Mouse (Mus musculus): ENCODE results near the gene Zfp697.
"Not testable (repeated sequence)": the region's sequence is repeated elsewhere in the genome, so short reads cannot be mapped to it uniquely, and the experiment has no call there.

The Zfp697 gene

GRCm38 (mm10) chr3:98524978-98525377 is 142.7 kb downstream of the Zfp697 start:
- DNase-seq: not testable (repeated sequence)

GRCm38 (mm10) chr3:98547641-98548040 is 165.4 kb downstream of the Zfp697 start:
- not testable (repeated sequence) for DNase-seq

DNA sequence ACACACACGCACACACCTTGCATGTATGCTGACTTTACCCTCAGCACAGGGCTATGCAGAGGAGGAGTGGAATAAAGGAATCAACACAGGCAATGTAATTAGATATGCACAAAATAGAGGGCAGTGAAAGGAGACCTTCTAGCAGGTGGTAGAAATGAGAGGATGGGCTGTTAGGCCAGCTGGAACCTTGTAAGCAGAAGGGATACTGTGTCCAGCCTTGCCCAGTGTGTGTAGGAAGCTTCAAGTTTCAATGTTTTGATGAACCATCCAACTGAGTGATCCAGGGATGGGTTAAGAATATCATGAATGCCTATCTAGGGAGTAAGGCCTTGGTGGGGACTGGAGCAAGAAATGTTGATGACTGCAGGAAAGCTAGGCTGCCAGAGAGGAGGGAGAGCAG is 166.2 kb downstream of the Zfp697 start:
- not testable (repeated sequence) for DNase-seq

DNA sequence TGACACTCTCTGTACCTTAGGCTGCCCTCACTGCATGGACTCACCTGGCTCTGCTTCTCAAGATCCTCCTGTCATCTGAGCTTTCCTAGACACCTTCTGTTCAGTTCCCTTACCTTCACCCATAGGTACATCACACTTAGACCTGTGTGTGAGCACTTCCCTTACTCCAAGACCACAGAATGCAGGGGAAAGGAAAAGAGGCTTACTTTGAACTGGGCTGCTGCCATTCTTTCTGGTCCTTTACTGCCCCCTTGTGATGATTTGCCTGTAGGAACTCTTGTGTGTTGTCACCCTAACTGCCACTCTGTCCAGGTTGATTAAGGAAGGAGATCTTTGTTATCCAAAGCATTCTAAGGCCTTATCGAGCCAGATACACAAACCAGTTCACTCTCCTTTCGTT is 168.0 kb downstream of the Zfp697 start:
- DNase-seq: not testable (repeated sequence)

DNA sequence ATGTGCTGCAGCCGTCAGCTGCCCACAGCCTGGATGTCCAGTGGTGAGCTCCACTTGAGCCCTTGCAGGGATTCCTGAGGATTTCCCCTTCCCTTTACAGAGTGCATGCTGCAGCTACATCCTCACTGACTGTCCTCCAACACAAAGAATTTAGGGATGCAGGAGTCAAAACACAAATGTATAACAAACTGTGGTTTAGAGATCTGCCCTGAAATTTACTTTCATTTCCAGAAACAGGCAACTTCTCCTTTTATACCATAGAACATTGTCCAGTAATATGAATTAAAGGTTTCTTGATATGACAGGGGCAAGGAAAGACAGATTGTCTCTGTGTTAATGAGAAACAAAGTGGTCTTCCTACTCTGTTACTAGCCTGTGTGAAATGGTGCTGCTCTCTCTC is 168.6 kb downstream of the Zfp697 start:
- not testable (repeated sequence) for DNase-seq

- not testable (repeated sequence) for DNase-seq
These were observed 178.4 kb downstream of the Zfp697 start for GRCm38 (mm10) chr3:98560711-98561110.

DNA sequence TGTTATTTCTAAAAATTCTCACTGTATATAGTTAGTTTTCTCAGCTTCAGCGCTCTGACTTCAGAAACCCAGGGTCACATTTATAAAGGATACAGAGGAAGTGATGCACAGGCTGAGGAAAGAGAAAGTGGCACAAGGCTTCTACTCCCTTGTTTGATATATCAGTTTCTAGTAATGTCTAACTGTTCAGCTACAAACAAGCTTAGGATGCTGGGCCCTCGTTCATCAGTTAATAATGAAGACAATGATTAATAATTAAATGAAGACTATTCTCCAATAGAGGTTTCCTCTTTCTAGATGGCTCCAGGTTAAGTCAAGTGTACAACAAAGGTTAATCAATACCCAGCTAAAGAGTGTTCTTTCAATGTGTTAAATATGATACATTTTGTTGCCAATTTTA is 181.6 kb downstream of the Zfp697 start:
- not testable (repeated sequence) for DNase-seq

DNA sequence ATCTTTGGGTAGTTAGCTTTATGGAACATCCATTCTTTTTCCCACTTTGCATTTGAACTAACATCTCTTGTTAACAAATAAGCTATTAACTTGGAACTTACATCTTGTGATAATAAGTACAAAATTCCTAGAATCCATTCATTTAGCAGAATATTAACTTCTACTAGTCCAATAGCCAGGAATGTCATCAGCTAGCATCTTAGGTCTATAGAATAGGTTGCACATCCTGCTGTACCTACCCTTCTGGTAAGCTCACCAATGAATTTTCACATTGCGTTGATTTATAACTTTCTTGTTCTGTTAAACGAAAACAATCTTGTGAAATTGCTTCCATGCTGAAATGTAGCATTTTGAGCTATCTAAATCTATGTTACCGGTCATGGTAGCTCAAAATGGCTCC is 182.6 kb downstream of the Zfp697 start:
- DNase-seq: not testable (repeated sequence)

- not testable (repeated sequence) for DNase-seq
These were observed 185.5 kb downstream of the Zfp697 start for GRCm38 (mm10) chr3:98567717-98568116.

GRCm38 (mm10) chr3:98581024-98581423 is 198.8 kb downstream of the Zfp697 start:
- DNase-seq: peak; percentile 3

GRCm38 (mm10) chr3:98582202-98582601 is 199.9 kb downstream of the Zfp697 start:
- DNase-seq: not testable (repeated sequence)

GRCm38 (mm10) chr3:98582622-98583021 is 200.4 kb downstream of the Zfp697 start:
- not testable (repeated sequence) for DNase-seq

DNA sequence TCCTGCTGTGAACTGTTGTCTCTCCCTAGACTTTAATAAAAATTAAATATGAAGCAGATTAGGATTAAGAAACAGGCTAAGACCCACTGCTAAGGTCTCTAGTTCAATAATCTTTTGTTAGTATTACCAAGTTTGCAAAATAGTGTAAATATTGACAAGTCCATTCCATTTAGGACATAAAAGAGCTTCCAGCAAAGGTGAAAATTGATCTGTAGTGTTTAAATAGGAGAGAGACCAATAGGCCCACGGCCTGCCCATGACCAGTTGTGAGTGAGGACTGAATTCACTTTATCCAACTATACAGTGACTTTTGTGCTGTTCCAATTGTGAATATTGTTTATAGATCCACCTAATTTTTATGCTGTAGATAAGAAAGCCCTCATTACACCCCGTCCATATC is 205.5 kb downstream of the Zfp697 start:
- no peak for DNase-seq

- no peak for DNase-seq
These were observed 206.4 kb downstream of the Zfp697 start, which contains the start of gene Gm10681 for GRCm38 (mm10) chr3:98588707-98589106. TSS of gene Gm10681 (minus strand) at chr3:98588807.

- not testable (repeated sequence) for DNase-seq
These were observed 231.3 kb downstream of the Zfp697 start for GRCm38 (mm10) chr3:98613540-98613939.

- no peak for DNase-seq
These were observed 231.7 kb downstream of the Zfp697 start for GRCm38 (mm10) chr3:98613963-98614362.

- DNase-seq: not testable (repeated sequence)
These were observed 232.2 kb downstream of the Zfp697 start for GRCm38 (mm10) chr3:98614406-98614927.

DNA sequence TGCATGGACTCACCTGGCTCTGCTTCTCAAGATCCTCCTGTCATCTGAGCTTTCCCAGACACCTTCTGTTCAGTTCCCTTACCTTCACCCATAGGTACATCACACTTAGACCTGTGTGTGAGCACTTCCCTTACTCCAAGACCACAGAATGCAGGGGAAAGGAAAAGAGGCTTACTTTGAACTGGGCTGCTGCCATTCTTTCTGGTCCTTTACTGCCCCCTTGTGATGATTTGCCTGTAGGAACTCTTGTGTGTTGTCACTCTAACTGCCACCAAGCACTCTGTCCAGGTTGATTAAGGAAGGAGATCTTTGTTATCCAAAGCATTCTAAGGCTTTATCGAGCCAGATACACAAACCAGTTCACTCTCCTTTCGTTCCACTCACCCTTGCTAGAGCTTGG is 234.0 kb downstream of the Zfp697 start:
- not testable (repeated sequence) for DNase-seq

GRCm38 (mm10) chr3:98616786-98617185 is 234.5 kb downstream of the Zfp697 start:
- DNase-seq: not testable (repeated sequence)

GRCm38 (mm10) chr3:98629633-98630032 is 247.4 kb downstream of the Zfp697 start:
- DNase-seq: no peak

DNA sequence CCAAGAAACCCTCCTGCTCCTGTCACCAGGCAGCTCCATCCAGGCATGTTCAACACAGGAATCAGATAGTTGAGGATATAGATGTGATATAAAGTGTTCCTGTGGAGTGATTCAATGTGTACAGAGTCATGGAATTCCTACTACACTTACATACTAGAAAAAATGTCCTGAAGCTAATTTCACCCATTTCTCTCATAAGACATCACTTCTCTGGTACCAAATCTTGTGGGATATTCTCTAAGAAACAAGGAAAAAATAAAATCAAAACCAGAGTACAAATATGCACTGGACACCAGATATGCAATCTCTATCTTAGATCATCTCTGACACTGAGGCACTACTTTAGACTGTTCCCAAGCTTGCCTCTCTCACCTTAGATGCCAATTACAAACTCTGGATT is 247.9 kb downstream of the Zfp697 start, which contains the start of gene Hsd3b5:
Gene Hsd3b5 (minus strand): TSS at position 101 of the 400 bp plus-strand sequence.
- no peak for DNase-seq

DNA sequence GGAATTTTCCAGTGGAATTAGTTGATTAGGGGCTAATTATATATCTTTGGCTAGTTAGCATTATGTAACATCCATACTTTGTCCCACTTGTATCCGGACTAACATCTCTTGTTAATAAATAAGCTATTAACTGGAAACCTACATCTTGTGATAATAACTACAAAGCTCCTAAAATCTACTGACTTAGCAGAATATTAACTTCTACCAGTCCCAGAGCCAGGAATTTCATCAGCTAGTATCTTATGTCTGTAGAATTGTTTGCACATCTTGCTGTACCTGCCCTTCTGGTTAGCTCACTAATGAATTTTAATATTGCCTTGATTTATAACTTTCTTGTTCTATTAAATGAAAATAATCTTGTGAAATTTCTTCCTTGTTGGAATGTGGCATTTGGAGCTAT is 252.9 kb downstream of the Zfp697 start:
- DNase-seq: no peak

GRCm38 (mm10) chr3:98680786-98681185 is 298.5 kb downstream of the Zfp697 start:
- DNase-seq: no peak

DNA sequence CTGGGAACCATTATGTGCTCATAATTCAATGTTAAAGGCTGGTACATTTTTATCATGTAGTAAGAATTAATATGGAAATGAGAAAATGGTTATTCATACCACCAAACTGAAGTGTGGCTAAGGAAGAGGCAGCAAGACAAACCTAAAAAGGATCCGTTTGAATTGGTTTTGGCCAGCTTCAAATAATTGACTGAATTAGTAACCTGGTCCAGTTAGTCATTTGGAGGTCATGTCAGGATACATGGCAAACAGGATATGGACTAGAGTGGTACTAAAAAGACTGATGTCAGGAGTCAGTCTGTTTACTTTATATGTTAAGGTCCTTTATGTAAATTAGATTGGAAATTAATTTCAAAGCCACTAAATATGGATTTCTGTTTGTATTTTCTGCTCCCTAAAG is 300.1 kb downstream of the Zfp697 start:
- no peak for DNase-seq

GRCm38 (mm10) chr3:98720740-98721139 is 338.5 kb downstream of the Zfp697 start:
- no peak for DNase-seq
